Mouse (Mus musculus): ENCODE measurements around the gene Rab19.
"Not testable (repeated sequence)": the region's sequence is repeated elsewhere in the genome, so short reads cannot be mapped to it uniquely, and the experiment has no call there.

Rab19 gene

GRCm38 (mm10) chr6:39423130-39423551 lies 42.2 kb downstream of the Rab19 start:
- in situ Hi-C loops (cut with MboI; ENCODE audit: low pct_unique_long_range_greater_than_20kb in 1 of 2, low sequenced_read_pairs in 2 of 2, unreplicated experiment in 1 of 2) = no loop called here

- in situ Hi-C loops (cut with MboI; ENCODE audit: low pct_unique_long_range_greater_than_20kb in 1 of 2, low sequenced_read_pairs in 2 of 2, unreplicated experiment in 1 of 2) = no loop called here
These were observed 42.7 kb downstream of the Rab19 start for GRCm38 (mm10) chr6:39423686-39424085.

GRCm38 (mm10) chr6:39425181-39425580 lies 44.2 kb downstream of the Rab19 start:
- in situ Hi-C loops (cut with MboI; ENCODE audit: low pct_unique_long_range_greater_than_20kb in 1 of 2, low sequenced_read_pairs in 2 of 2, unreplicated experiment in 1 of 2) = no loop called here

- in situ Hi-C loops (cut with MboI; ENCODE audit: low pct_unique_long_range_greater_than_20kb in 1 of 2, low sequenced_read_pairs in 2 of 2, unreplicated experiment in 1 of 2) = no loop called here
These were observed 45.8 kb downstream of the Rab19 start for GRCm38 (mm10) chr6:39426725-39427124.

GRCm38 (mm10) chr6:39427276-39428003 lies 46.5 kb downstream of the Rab19 start:
- in situ Hi-C loops (cut with MboI; ENCODE audit: low pct_unique_long_range_greater_than_20kb in 1 of 2, low sequenced_read_pairs in 2 of 2, unreplicated experiment in 1 of 2) = no loop called here

- in situ Hi-C loops (cut with MboI; ENCODE audit: low pct_unique_long_range_greater_than_20kb in 1 of 2, low sequenced_read_pairs in 2 of 2, unreplicated experiment in 1 of 2) = no loop called here
These were observed 48.2 kb downstream of the Rab19 start for GRCm38 (mm10) chr6:39429007-39429788.

- in situ Hi-C loops (cut with MboI; ENCODE audit: low pct_unique_long_range_greater_than_20kb in 1 of 2, low sequenced_read_pairs in 2 of 2, unreplicated experiment in 1 of 2) = no loop called here
These were observed 49.7 kb downstream of the Rab19 start for GRCm38 (mm10) chr6:39430722-39431121.

- in situ Hi-C loops (cut with MboI; ENCODE audit: low pct_unique_long_range_greater_than_20kb in 1 of 2, low sequenced_read_pairs in 2 of 2, unreplicated experiment in 1 of 2) = no loop called here
These were observed 52.2 kb downstream of the Rab19 start for GRCm38 (mm10) chr6:39433174-39433573.

- in situ Hi-C loops (cut with MboI; ENCODE audit: low pct_unique_long_range_greater_than_20kb in 1 of 2, low sequenced_read_pairs in 2 of 2, unreplicated experiment in 1 of 2) = no loop called here
These were observed 52.7 kb downstream of the Rab19 start for GRCm38 (mm10) chr6:39433701-39434100.

GRCm38 (mm10) chr6:39434111-39434885 lies 53.3 kb downstream of the Rab19 start:
- in situ Hi-C loops (cut with MboI; ENCODE audit: low pct_unique_long_range_greater_than_20kb in 1 of 2, low sequenced_read_pairs in 2 of 2, unreplicated experiment in 1 of 2) = no loop called here

GRCm38 (mm10) chr6:39434886-39435492 lies 54.0 kb downstream of the Rab19 start:
- in situ Hi-C loops (cut with MboI; ENCODE audit: low pct_unique_long_range_greater_than_20kb in 1 of 2, low sequenced_read_pairs in 2 of 2, unreplicated experiment in 1 of 2) = no loop called here

- in situ Hi-C loops (cut with MboI; ENCODE audit: low pct_unique_long_range_greater_than_20kb in 1 of 2, low sequenced_read_pairs in 2 of 2, unreplicated experiment in 1 of 2) = no loop called here
These were observed 54.9 kb downstream of the Rab19 start for GRCm38 (mm10) chr6:39435875-39436274.

GRCm38 (mm10) chr6:39437519-39437918 lies 56.5 kb downstream of the Rab19 start:
- in situ Hi-C loops (cut with MboI; ENCODE audit: low pct_unique_long_range_greater_than_20kb in 1 of 2, low sequenced_read_pairs in 2 of 2, unreplicated experiment in 1 of 2) = not testable (repeated sequence)

Measured in mouse embryonic stem cell (cell line).